Mouse (Mus musculus): ENCODE results near the gene Exoc2.

DNA sequence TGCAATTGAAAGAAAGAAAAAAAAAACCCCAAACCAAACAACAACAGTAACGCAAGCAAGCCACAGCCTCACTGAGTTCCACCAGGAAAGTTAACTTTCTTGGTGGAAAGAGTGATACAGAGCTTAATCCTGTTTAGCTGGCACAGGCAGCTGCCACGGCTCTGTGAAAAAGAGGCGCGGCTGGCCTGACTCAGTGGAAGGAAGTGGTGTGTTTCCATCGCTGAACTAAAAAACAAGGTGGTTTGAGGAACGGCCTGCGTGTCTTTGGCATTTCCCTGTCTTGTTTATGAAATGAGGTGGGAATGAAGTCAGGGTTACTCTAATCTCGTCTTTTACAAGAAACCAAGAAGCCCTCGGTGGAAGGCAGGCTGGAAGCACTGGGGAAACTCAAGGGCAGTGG is 181.6 kb downstream of the Exoc2 start:
- TF ChIP-seq POLR2A (IDR thresholded peaks at IDR 0.05; ENCODE audit: insufficient read length, low read depth) (no peak), USF1 (IDR thresholded peaks at IDR 0.05; ENCODE audit: low read depth) (no peak)
